Mouse (Mus musculus): Measurements from ENCODE around the gene Ltbp1. TPM values are rescaled to one million over a fixed set of nuclear protein-coding genes. Genes with fewer than 3 reads are reported as not detected.

Ltbp1 gene
- polyA plus RNA-seq, 1 experiment, result 3.7 TPM

GRCm38 (mm10) chr17:75107412-75107811 is 102.0 kb downstream of the Ltbp1 start:
- no peak for DNase-seq (ENCODE audit: low read depth in 1 of 2, low spot score in 2 of 2)
- Histone ChIP-seq H3K4me1 (ENCODE audit: control insufficient read depth, insufficient read depth, insufficient read length) (no peaks in the 10 kb centered on the region; the same call in 1 of the 2 replicates), H3K27me3 (ENCODE audit: control insufficient read depth, insufficient read depth, low read length) (no peaks in the 10 kb centered on the region), H3K27ac (ENCODE audit: insufficient read depth, low read length) (no peak overlapping the region), H3K36me3 (ENCODE audit: control insufficient read depth, insufficient read depth, low read length) (no peaks in the 10 kb centered on the region), H3K4me3 (ENCODE audit: extremely low read depth, insufficient read depth, insufficient read length) (no peak overlapping the region)
- WGBS, result 45% methylated on average over 7 of the region's 7 CpGs
- no peak for TF ChIP-seq POLR2A (IDR thresholded peaks at IDR 0.05; ENCODE audit: low read depth, low read length)
- TF ChIP-seq CTCF (IDR thresholded peaks at IDR 0.05; ENCODE audit: extremely low read depth, insufficient read depth, insufficient read length, insufficient replicate concordance), result no peak

- H3K27me3 ChIP-seq (ENCODE audit: control insufficient read depth, insufficient read depth, low read length), result no peaks in the 10 kb centered on the region
- TF ChIP-seq CTCF (IDR thresholded peaks at IDR 0.05; ENCODE audit: extremely low read depth, insufficient read depth, insufficient read length, insufficient replicate concordance) (no peak), POLR2A (IDR thresholded peaks at IDR 0.05; ENCODE audit: low read depth, low read length) (no peak)
- H3K36me3 ChIP-seq (ENCODE audit: control insufficient read depth, insufficient read depth, low read length), result no peaks in the 10 kb centered on the region
- no peak overlapping the region for H3K27ac ChIP-seq (ENCODE audit: insufficient read depth, low read length)
- no peaks in the 10 kb centered on the region; the same call in 1 of the 2 replicates for H3K4me1 ChIP-seq (ENCODE audit: control insufficient read depth, insufficient read depth, insufficient read length)
- DNase-seq (ENCODE audit: low read depth in 1 of 2, low spot score in 2 of 2), result no peak
- WGBS, result 44% methylated on average over 5 of the region's 5 CpGs
- no peak overlapping the region for H3K4me3 ChIP-seq (ENCODE audit: extremely low read depth, insufficient read depth, insufficient read length)
These were observed 102.5 kb downstream of the Ltbp1 start for GRCm38 (mm10) chr17:75107879-75108278.

- no peak overlapping the region for H3K4me3 ChIP-seq (ENCODE audit: extremely low read depth, insufficient read depth, insufficient read length)
- H3K27ac ChIP-seq (ENCODE audit: insufficient read depth, low read length), result no peak overlapping the region
- no peaks in the 10 kb centered on the region for H3K27me3 ChIP-seq (ENCODE audit: control insufficient read depth, insufficient read depth, low read length)
- TF ChIP-seq POLR2A (IDR thresholded peaks at IDR 0.05; ENCODE audit: low read depth, low read length) (no peak), CTCF (IDR thresholded peaks at IDR 0.05; ENCODE audit: extremely low read depth, insufficient read depth, insufficient read length, insufficient replicate concordance) (no peak)
- 83% methylated on average over 5 of the region's 5 CpGs for WGBS
- H3K36me3 ChIP-seq (ENCODE audit: control insufficient read depth, insufficient read depth, low read length), result no peaks in the 10 kb centered on the region
- DNase-seq (ENCODE audit: low read depth in 1 of 2, low spot score in 2 of 2), result no peak
- H3K4me1 ChIP-seq (ENCODE audit: control insufficient read depth, insufficient read depth, insufficient read length), result no peaks in the 10 kb centered on the region; the same call in 1 of the 2 replicates
These were observed 103.8 kb downstream of the Ltbp1 start for GRCm38 (mm10) chr17:75109081-75109716.

GRCm38 (mm10) chr17:75110252-75111205 is 105.2 kb downstream of the Ltbp1 start:
- 90% methylated on average over 16 of the region's 16 CpGs for WGBS
- Histone ChIP-seq H3K27me3 (ENCODE audit: control insufficient read depth, insufficient read depth, low read length) (no peaks in the 10 kb centered on the region), H3K4me3 (ENCODE audit: extremely low read depth, insufficient read depth, insufficient read length) (no peak overlapping the region), H3K27ac (ENCODE audit: insufficient read depth, low read length) (no peak overlapping the region), H3K4me1 (ENCODE audit: control insufficient read depth, insufficient read depth, insufficient read length) (no peaks in the 10 kb centered on the region; the same call in 1 of the 2 replicates), H3K36me3 (ENCODE audit: control insufficient read depth, insufficient read depth, low read length) (no peaks in the 10 kb centered on the region)
- DNase-seq (ENCODE audit: low read depth in 1 of 2, low spot score in 2 of 2), result no peak
- TF ChIP-seq POLR2A (IDR thresholded peaks at IDR 0.05; ENCODE audit: low read depth, low read length), result no peak
- TF ChIP-seq CTCF (IDR thresholded peaks at IDR 0.05; ENCODE audit: extremely low read depth, insufficient read depth, insufficient read length, insufficient replicate concordance), result no peak

- no peak for TF ChIP-seq POLR2A (IDR thresholded peaks at IDR 0.05; ENCODE audit: low read depth, low read length)
- TF ChIP-seq CTCF (IDR thresholded peaks at IDR 0.05; ENCODE audit: extremely low read depth, insufficient read depth, insufficient read length, insufficient replicate concordance), result no peak
- no peak for DNase-seq (ENCODE audit: low read depth in 1 of 2, low spot score in 2 of 2)
- Histone ChIP-seq H3K27me3 (ENCODE audit: control insufficient read depth, insufficient read depth, low read length) (no peaks in the 10 kb centered on the region), H3K27ac (ENCODE audit: insufficient read depth, low read length) (no peak overlapping the region), H3K36me3 (ENCODE audit: control insufficient read depth, insufficient read depth, low read length) (no peaks in the 10 kb centered on the region), H3K4me3 (ENCODE audit: extremely low read depth, insufficient read depth, insufficient read length) (no peak overlapping the region), H3K4me1 (ENCODE audit: control insufficient read depth, insufficient read depth, insufficient read length) (no peaks in the 10 kb centered on the region)
- 76% methylated on average over 8 of the region's 8 CpGs for WGBS
These were observed 110.2 kb downstream of the Ltbp1 start for GRCm38 (mm10) chr17:75115594-75115993.

- no peaks in the 10 kb centered on the region for H3K4me1 ChIP-seq (ENCODE audit: control insufficient read depth, insufficient read depth, insufficient read length)
- H3K27ac ChIP-seq (ENCODE audit: insufficient read depth, low read length), result no peak overlapping the region
- WGBS, result 87% methylated on average over 3 of the region's 3 CpGs
- TF ChIP-seq POLR2A (IDR thresholded peaks at IDR 0.05; ENCODE audit: low read depth, low read length), result no peak
- no peak for TF ChIP-seq CTCF (IDR thresholded peaks at IDR 0.05; ENCODE audit: extremely low read depth, insufficient read depth, insufficient read length, insufficient replicate concordance)
- H3K27me3 ChIP-seq (ENCODE audit: control insufficient read depth, insufficient read depth, low read length), result no peaks in the 10 kb centered on the region
- no peak for DNase-seq (ENCODE audit: low read depth in 1 of 2, low spot score in 2 of 2)
- H3K4me3 ChIP-seq (ENCODE audit: extremely low read depth, insufficient read depth, insufficient read length), result no peak overlapping the region
- H3K36me3 ChIP-seq (ENCODE audit: control insufficient read depth, insufficient read depth, low read length), result no peaks in the 10 kb centered on the region
These were observed 113.5 kb downstream of the Ltbp1 start for GRCm38 (mm10) chr17:75118896-75119295.

All from spleen, adult 2 months (tissue).